11 mouse cellular contexts compared by ENCODE assay signal in genomic region chr4:136750578-136751338, GRCm38 (mm10).
DNase-seq lines count a peak whose midpoint lies in the region; ATAC-seq and TF ChIP-seq lines count a peak whose summit lies in the region.
"Had no signal": no experiment of that assay in that cellular context is flagged by ENCODE, and none has a peak within 500 bp of the region (broad histone marks: within the 10 kb centered on the region; RNA-seq: fewer than 3 reads in every experiment).

No protein-coding gene starts in this region.

- H3K9ac ChIP-seq in embryonic facial prominence, embryonic 14.5 days (ENCODE audit: low read depth, low read length), result peak overlapping the region; percentile 7; the same call in 1 of the 2 replicates
- no peak overlapping the region for H3K9ac ChIP-seq in intestine, embryonic 15.5 days
- peak overlapping the region; percentile 17; the same call in 1 of the 2 replicates for H3K9ac ChIP-seq in neural tube, embryonic 15.5 days (replicated peaks)
- H3K9ac ChIP-seq: lung, embryonic 15.5 days had no signal

- peak overlapping the region; percentile 62; the same call in 1 of the 2 replicates for H3K27ac ChIP-seq in left cerebral cortex, adult 2 months
- H3K27ac ChIP-seq in embryonic facial prominence, embryonic 14.5 days (replicated peaks; ENCODE audit: low read depth, low read length), result no peak overlapping the region
- peak overlapping the region; percentile 44; the same call in 1 of the 2 replicates for H3K27ac ChIP-seq in intestine, embryonic 15.5 days
- H3K27ac ChIP-seq in neural tube, embryonic 15.5 days (replicated peaks), result peak overlapping the region; percentile 74
- H3K27ac ChIP-seq: lung, embryonic 15.5 days had no signal

- 16% methylated on average over 17 of the region's 19 CpGs for WGBS in embryonic facial prominence, embryonic 14.5 days
- 37% methylated on average over 19 of the region's 19 CpGs for WGBS in intestine, embryonic 15.5 days
- 8% methylated on average over 19 of the region's 19 CpGs for WGBS in neural tube, embryonic 15.5 days

- H3K36me3 ChIP-seq in embryonic facial prominence, embryonic 14.5 days (ENCODE audit: control insufficient read depth, insufficient read depth, low read length), result no peaks in the 10 kb centered on the region
- H3K36me3 ChIP-seq in intestine, embryonic 15.5 days, result no peaks in the 10 kb centered on the region
- H3K36me3 ChIP-seq in neural tube, embryonic 15.5 days, result no peaks in the 10 kb centered on the region
- H3K36me3 ChIP-seq: lung, embryonic 15.5 days had no signal

- H3K4me2 ChIP-seq in embryonic facial prominence, embryonic 14.5 days (ENCODE audit: low read depth, low read length), result no peak overlapping the region
- no peak overlapping the region; the same call in 1 of the 2 replicates for H3K4me2 ChIP-seq in intestine, embryonic 15.5 days (replicated peaks)
- H3K4me2 ChIP-seq in neural tube, embryonic 15.5 days, result peak overlapping the region; percentile 13; the same call in 1 of the 2 replicates
- H3K4me2 ChIP-seq: lung, embryonic 15.5 days had no signal

- no peak overlapping the region for H3K4me3 ChIP-seq in left cerebral cortex, adult 2 months
- H3K4me3 ChIP-seq in embryonic facial prominence, embryonic 14.5 days (ENCODE audit: low read depth, low read length), result no peak overlapping the region
- no peak overlapping the region for H3K4me3 ChIP-seq in intestine, embryonic 15.5 days (replicated peaks)
- H3K4me3 ChIP-seq in neural tube, embryonic 15.5 days (replicated peaks), result no peak overlapping the region
- H3K4me3 ChIP-seq: lung, embryonic 15.5 days had no signal

- DNase-seq in left cerebral cortex, adult 2 months (ENCODE audit: extremely low spot score in 1 of 2, low spot score in 2 of 2), result no peak
- no peak for DNase-seq in left cerebral cortex, adult 11 months (ENCODE audit: low spot score)
- peak; percentile 73 for DNase-seq in embryonic facial prominence, embryonic 14.5 days (ENCODE audit: low spot score)
- DNase-seq in cerebellum, postnatal 25 days, result no peak
- no peak for DNase-seq in heart, postnatal 4 days
- no peak for DNase-seq in cerebellum, adult 9-11 months
- DNase-seq: gastrocnemius, postnatal 25 days had no signal

- intact Hi-C loops in left cerebral cortex, adult 2 months (cut with DNase I), result no loop called here

- H3K9me3 ChIP-seq in embryonic facial prominence, embryonic 14.5 days (ENCODE audit: control insufficient read depth, low read length), result no peaks in the 10 kb centered on the region
- H3K9me3 ChIP-seq in intestine, embryonic 15.5 days, result no peaks in the 10 kb centered on the region
- H3K9me3 ChIP-seq in neural tube, embryonic 15.5 days (replicated peaks), result no peaks in the 10 kb centered on the region
- H3K9me3 ChIP-seq: lung, embryonic 15.5 days had no signal

- peaks cover 40% of the 10 kb centered on the region for H3K4me1 ChIP-seq in embryonic facial prominence, embryonic 14.5 days (ENCODE audit: control insufficient read depth, insufficient read depth, low read length)
- H3K4me1 ChIP-seq in intestine, embryonic 15.5 days (replicated peaks), result peaks cover 45% of the 10 kb centered on the region
- peaks cover 58% of the 10 kb centered on the region for H3K4me1 ChIP-seq in neural tube, embryonic 15.5 days

- peak; percentile 19; the same call in 1 of the 2 replicates for ATAC-seq in embryonic facial prominence, embryonic 14.5 days (ENCODE audit: low read depth)
- peak; percentile 21; the same call in 1 of the 2 replicates for ATAC-seq in intestine, embryonic 15.5 days
- ATAC-seq in neural tube, embryonic 15.5 days (ENCODE audit: low FRiP score), result peak; percentile 8
- ATAC-seq: inflammation-experienced regulatory T-cells, adult 6 months had no signal

- TF ChIP-seq CTCF in left cerebral cortex, adult 2 months (IDR thresholded peaks at IDR 0.05), result no peak

- no peaks in the 10 kb centered on the region for H3K27me3 ChIP-seq in embryonic facial prominence, embryonic 14.5 days (replicated peaks; ENCODE audit: control insufficient read depth, insufficient read depth, low read length)
- no peaks in the 10 kb centered on the region for H3K27me3 ChIP-seq in intestine, embryonic 15.5 days (replicated peaks)
- no peaks in the 10 kb centered on the region for H3K27me3 ChIP-seq in neural tube, embryonic 15.5 days (replicated peaks)
